In genomic region chr15:102742589-102742988, GRCm38 (mm10) we compare ENCODE assay signal across 8 mouse cellular contexts. TPM values are rescaled to one million over a fixed set of nuclear protein-coding genes. Genes with fewer than 3 reads are reported as not detected.
DNase-seq lines count a peak whose midpoint lies in the region; ATAC-seq and TF ChIP-seq lines count a peak whose summit lies in the region.

No protein-coding gene starts in this region.

- TF ChIP-seq POLR2A in MEL (IDR thresholded peaks at IDR 0.05; ENCODE audit: control insufficient read depth in 1 of 2, insufficient read depth in 1 of 2, low read depth in 1 of 2, low read length in 2 of 2, poor library complexity in 1 of 2) = no peak

- peaks cover 0 to 2% of the 10 kb centered on the region in 2 experiments; a peak in 2 of 4 replicates for H3K4me1 ChIP-seq in MEL (ENCODE audit: control insufficient read depth in 1 of 2, insufficient read depth in 2 of 2, low read length in 2 of 2)
- peaks cover 57% of the 10 kb centered on the region for H3K4me1 ChIP-seq in forebrain, embryonic 15.5 days
- H3K4me1 ChIP-seq in lung, embryonic 14.5 days (ENCODE audit: insufficient read depth) = no peaks in the 10 kb centered on the region

- peak; percentile 24; the same call in 1 of the 2 replicates for ATAC-seq in forebrain, embryonic 15.5 days (replicated peaks)
- ATAC-seq in lung, embryonic 14.5 days (ENCODE audit: insufficient read depth) = peak; percentile 82

- 0 out of 4 replicates have a peak, but pooled peaks cover 0 to 3% of the 10 kb centered on the region in 2 experiments for H3K36me3 ChIP-seq in MEL (ENCODE audit: control insufficient read depth in 1 of 2, insufficient read depth in 2 of 2, low read length in 2 of 2)
- H3K36me3 ChIP-seq in forebrain, embryonic 15.5 days = no peaks in the 10 kb centered on the region
- H3K36me3 ChIP-seq in lung, embryonic 14.5 days (ENCODE audit: insufficient read depth) = no peaks in the 10 kb centered on the region

- H3K79me2 ChIP-seq in MEL (ENCODE audit: control insufficient read depth, insufficient read depth, low read length, poor library complexity) = no peaks in the 10 kb centered on the region

- 0% methylated on average over 10 of the region's 10 CpGs for WGBS in forebrain, embryonic 15.5 days
- WGBS in lung, embryonic 14.5 days = under 1% methylated on average over 10 of the region's 10 CpGs

- peak in 1 of 2 experiments; percentile 29; a peak in 1 of 4 replicates for TF ChIP-seq EP300 in MEL (IDR thresholded peaks at IDR 0.05; ENCODE audit: low read depth in 1 of 2, low read length in 2 of 2)

- peak; percentile 86 for TF ChIP-seq RAD21 in MEL (IDR thresholded peaks at IDR 0.05; ENCODE audit: low read depth, low read length)

- TF ChIP-seq CTCF in MEL (IDR thresholded peaks at IDR 0.05 in 2 of 3, conservative IDR thresholded peaks at IDR 0.05 in 1 of 3; ENCODE audit: control insufficient read depth in 1 of 3, insufficient read depth in 1 of 3, low read depth in 2 of 3, low read length in 3 of 3, poor library complexity in 1 of 3, severe bottlenecking in 1 of 3) = peak; percentile 100; a peak in 5 of 6 replicates
- peak; percentile 100 for TF ChIP-seq CTCF in lung, embryonic 14.5 days (IDR thresholded peaks at IDR 0.05; ENCODE audit: low read depth)

- H3K27ac ChIP-seq in MEL (ENCODE audit: control insufficient read depth, low read depth, low read length) = no peak overlapping the region
- peak overlapping the region; percentile 99 for H3K27ac ChIP-seq in forebrain, embryonic 15.5 days (replicated peaks)
- H3K27ac ChIP-seq in lung, embryonic 14.5 days (ENCODE audit: low read depth) = no peak overlapping the region

- no peaks in the 10 kb centered on the region for H3K9me3 ChIP-seq in MEL (replicated peaks; ENCODE audit: insufficient read depth, low read length)
- no peaks in the 10 kb centered on the region for H3K9me3 ChIP-seq in forebrain, embryonic 15.5 days
- no peaks in the 10 kb centered on the region for H3K9me3 ChIP-seq in lung, embryonic 14.5 days (ENCODE audit: low read depth, low read length)

- H3K4me3 ChIP-seq in MEL (ENCODE audit: control insufficient read depth in 1 of 2, insufficient read depth in 1 of 2, low read depth in 2 of 2, low read length in 2 of 2) = no peak overlapping the region
- no peak overlapping the region for H3K4me3 ChIP-seq in forebrain, embryonic 15.5 days
- no peak overlapping the region for H3K4me3 ChIP-seq in lung, embryonic 14.5 days (ENCODE audit: low read depth, low read length)

- DNase-seq in MEL (ENCODE audit: low read depth, low spot score) = peak; percentile 95
- peak; percentile 90 for DNase-seq in cerebellum, adult 11-12 months
- DNase-seq in heart, postnatal 4 days = peak; percentile 96
- peak; percentile 84 to 98 for DNase-seq in layer of hippocampus, adult 18-20 months (ENCODE audit: low spot score in 2 of 2)
- DNase-seq in lung, embryonic 14.5 days = peak; percentile 98
- peak; percentile 79 for DNase-seq in ovary, adult 18-20 months (ENCODE audit: low spot score)
- DNase-seq in thymus, postnatal 0 days (ENCODE audit: low spot score) = peak; percentile 91

- no peak overlapping the region for H3K4me2 ChIP-seq in forebrain, embryonic 15.5 days (replicated peaks)
- H3K4me2 ChIP-seq in lung, embryonic 14.5 days = no peak overlapping the region

- no peak overlapping the region for H3K9ac ChIP-seq in MEL (ENCODE audit: control insufficient read depth, low read depth, low read length, poor library complexity, severe bottlenecking)
- no peak overlapping the region for H3K9ac ChIP-seq in forebrain, embryonic 15.5 days (replicated peaks)
- H3K9ac ChIP-seq in lung, embryonic 14.5 days = no peak overlapping the region

- H3K27me3 ChIP-seq in MEL (ENCODE audit: control insufficient read depth in 1 of 2, insufficient read depth in 2 of 2, low read length in 2 of 2) = peaks cover 2 to 10% of the 10 kb centered on the region in 2 experiments; a peak in 3 of 4 replicates
- H3K27me3 ChIP-seq in forebrain, embryonic 15.5 days = peaks cover 6% of the 10 kb centered on the region; the same call in 1 of the 2 replicates
- H3K27me3 ChIP-seq in lung, embryonic 14.5 days (ENCODE audit: insufficient read depth, low read length) = peaks cover 60% of the 10 kb centered on the region

TF ChIP-seq in MEL, 35 proteins besides CTCF, POLR2A, EP300 and RAD21:
- peak; percentile 66; the same call in 1 of the 2 replicates for TF ChIP-seq JUND (IDR thresholded peaks at IDR 0.05; ENCODE audit: low read depth, low read length)
- peak; percentile 98 for TF ChIP-seq SMC3 (IDR thresholded peaks at IDR 0.05; ENCODE audit: low read depth, low read length)
- TF ChIP-seq USF2 (IDR thresholded peaks at IDR 0.05; ENCODE audit: borderline replicate concordance in 1 of 2, insufficient read depth in 1 of 2, low read depth in 1 of 2, low read length in 2 of 2) = no peak
- peak; percentile 88 for TF ChIP-seq MYC (IDR thresholded peaks at IDR 0.05; ENCODE audit: low read depth, low read length)
- peak; percentile 41; the same call in 1 of the 2 replicates for TF ChIP-seq TBP (IDR thresholded peaks at IDR 0.05; ENCODE audit: low read depth, low read length)
- peak; percentile 56; the same call in 1 of the 2 replicates for TF ChIP-seq MXI1 (IDR thresholded peaks at IDR 0.05; ENCODE audit: low read depth, low read length)
- peak; percentile 67; the same call in 1 of the 2 replicates for TF ChIP-seq HCFC1 (IDR thresholded peaks at IDR 0.05; ENCODE audit: low read depth, low read length)
- TF ChIP-seq ZC3H11A (IDR thresholded peaks at IDR 0.05; ENCODE audit: low read depth, low read length) = peak; percentile 83
- TF ChIP-seq GATA1 (IDR thresholded peaks at IDR 0.05; ENCODE audit: low read depth, low read length) = 0 out of 2 replicates have a peak, but pooled peaks have one; percentile 14
- peak; percentile 63 for TF ChIP-seq MAX (IDR thresholded peaks at IDR 0.05; ENCODE audit: low read length)
- no peak for TF ChIP-seq GABPA (IDR thresholded peaks at IDR 0.05; ENCODE audit: low read depth, low read length)
- peak; percentile 68; the same call in 1 of the 2 replicates for TF ChIP-seq SIN3A (IDR thresholded peaks at IDR 0.05; ENCODE audit: low read length)
- TF ChIP-seq RCOR1 (IDR thresholded peaks at IDR 0.05; ENCODE audit: low read depth, low read length) = no peak
- peak; percentile 46; the same call in 1 of the 2 replicates for TF ChIP-seq ZNF384 (IDR thresholded peaks at IDR 0.05; ENCODE audit: low read depth, low read length)
- no peak for TF ChIP-seq MYB (IDR thresholded peaks at IDR 0.05; ENCODE audit: low read depth, low read length)
- TF ChIP-seq TCF12 (IDR thresholded peaks at IDR 0.05; ENCODE audit: low read depth, low read length) = peak; percentile 22; the same call in 1 of the 2 replicates
- TF ChIP-seq NELFE (IDR thresholded peaks at IDR 0.05; ENCODE audit: low read depth, low read length) = no peak
- TF ChIP-seq CHD1 (IDR thresholded peaks at IDR 0.05; ENCODE audit: low read depth, low read length) = no peak
- TF ChIP-seq MAZ (IDR thresholded peaks at IDR 0.05; ENCODE audit: low read depth, low read length) = peak; percentile 74; the same call in 1 of the 2 replicates
- TF ChIP-seq ELF1 (IDR thresholded peaks at IDR 0.05; ENCODE audit: low read depth, low read length) = peak; percentile 46; the same call in 1 of the 2 replicates
- peak; percentile 53 for TF ChIP-seq BHLHE40 (IDR thresholded peaks at IDR 0.05; ENCODE audit: borderline replicate concordance, low read depth, low read length)

RNA-seq across cellular contexts. Expression of gene Calcoco1, which starts 20.6 kb away (rescaled TPM):
- total RNA-seq in MEL (2012; rRNA removed) = 2.9 and 3.5 TPM in 2 replicates
- 10 to 100 TPM in 1 of 2 experiments, not detected in 1; 19.0 TPM for polyA plus RNA-seq in MEL (2012; ENCODE audit: insufficient read depth in 1 of 2, insufficient read length in 2 of 2, low read depth in 1 of 2, low replicate concordance in 2 of 2, missing spikeins in 1 of 2)
- polyA plus RNA-seq in forebrain, embryonic 15.5 days (2015; fragmentation: Nextera tagmentation; extraction: Ambion mirVana) = 72.1 and 74.5 TPM in 2 replicates
- 10 to 100 TPM; 65.6 to 71.0 TPM for total RNA-seq in heart, postnatal 4 days (2021)
- total RNA-seq in layer of hippocampus, adult 18-20 months (2021) = 10 to 100 TPM; 86.9 to 92.4 TPM
- 35.5 and 36.4 TPM in 2 replicates for polyA plus RNA-seq in lung, embryonic 14.5 days (2014; fragmentation: Nextera tagmentation; extraction: Ambion mirVana)
- polyA plus RNA-seq in thymus, postnatal 0 days (2015; fragmentation: Nextera tagmentation; extraction: Ambion mirVana) = 55.9 and 58.4 TPM in 2 replicates
